Mouse (Mus musculus) limb, embryonic 11.5 days (tissue): ENCODE results near the gene Fbxw20. TPM values are rescaled to one million over a fixed set of nuclear protein-coding genes. Genes with fewer than 3 reads are reported as not detected.

Experiments used
- polyA plus RNA-seq: library from polyadenylated mRNA; unstranded; fragments of >200 nt; fragmentation: Nextera tagmentation; extraction: Ambion mirVana; gene quantifications from 2 replicates; pipeline ENCODE4 v1.2.1, GENCODE M21; 2014

The Fbxw20 gene
- polyA plus RNA-seq, 1 experiment from 2014 or later = not detected

Other genes with a start within 250 kb of the Fbxw20 start
- 0.21 TPM in 1 of 2 replicates, not detected in the other for gene Ucn2, start 248.7 kb downstream of the Fbxw20 start, polyA plus RNA-seq
- 9.4 and 13.3 TPM in 2 replicates for gene Pfkfb4, start 243.0 kb downstream of the Fbxw20 start, polyA plus RNA-seq
- 38.9 and 43.3 TPM in 2 replicates for gene Shisa5, start 196.2 kb downstream of the Fbxw20 start, polyA plus RNA-seq
- gene Trex1, start 175.0 kb downstream of the Fbxw20 start, polyA plus RNA-seq = 5.5 and 8.2 TPM in 2 replicates
- gene Atrip, start 160.6 kb downstream of the Fbxw20 start, polyA plus RNA-seq = 28.4 and 30.6 TPM in 2 replicates
- gene Ccdc51, start 152.3 kb downstream of the Fbxw20 start, polyA plus RNA-seq = 13.9 and 14.9 TPM in 2 replicates
- 864 and 871 TPM in 2 replicates for gene Tma7, start 152.2 kb downstream of the Fbxw20 start, polyA plus RNA-seq
- 13.7 and 15.2 TPM in 2 replicates for gene Plxnb1, start 139.4 kb downstream of the Fbxw20 start, polyA plus RNA-seq
- gene Fbxw21, start 72.7 kb downstream of the Fbxw20 start, polyA plus RNA-seq = not detected in 2 replicates
- gene Fbxw13, start 38.8 kb downstream of the Fbxw20 start, polyA plus RNA-seq = not detected in 2 replicates
- not detected in 2 replicates for gene Fbxw14, start 52.9 kb upstream of the Fbxw20 start, polyA plus RNA-seq
- gene Fbxw28, start 104.9 kb upstream of the Fbxw20 start, polyA plus RNA-seq = not detected in 2 replicates
- not detected in 2 replicates for gene Fbxw22, start 169.5 kb upstream of the Fbxw20 start, polyA plus RNA-seq
- gene Fbxw16, start 214.4 kb upstream of the Fbxw20 start, polyA plus RNA-seq = not detected in 2 replicates